Mouse (Mus musculus) CD4-positive, CD25-positive, alpha-beta regulatory T cell, adult 2 months (primary cell): ENCODE results near the gene Zbtb5.
"Not testable (repeated sequence)": the region's sequence is repeated elsewhere in the genome, so short reads cannot be mapped to it uniquely, and the experiment has no call there.

Experiments used
- DNase-seq: peaks from one replicate; pipeline ENCODE4 v3.0.0-alpha.2; 2012; ENCODE audit warnings: low read depth, low spot score

Gene Zbtb5

GRCm38 (mm10) chr4:45012105-45012975 lies at the start of gene Zbtb5:
Zbtb5 (minus strand) TSS chr4:45012412.
- peak; percentile 100 for DNase-seq

- no peak for DNase-seq
Observed at GRCm38 (mm10) chr4:45055451-45055850, 43.2 kb upstream of the Zbtb5 start.

GRCm38 (mm10) chr4:45054862-45055261 lies 42.6 kb upstream of the Zbtb5 start:
- DNase-seq, result peak; percentile 15

GRCm38 (mm10) chr4:45047956-45048355 lies 35.7 kb upstream of the Zbtb5 start:
- DNase-seq, result no peak

- DNase-seq, result no peak
Observed at GRCm38 (mm10) chr4:45047286-45047887, 35.2 kb upstream of the Zbtb5 start.

- no peak for DNase-seq
Observed at GRCm38 (mm10) chr4:45046679-45047078, 34.5 kb upstream of the Zbtb5 start.

GRCm38 (mm10) chr4:45040795-45041194 lies 28.6 kb upstream of the Zbtb5 start:
- DNase-seq, result no peak

GRCm38 (mm10) chr4:45039546-45039945 lies 27.3 kb upstream of the Zbtb5 start:
- DNase-seq, result not testable (repeated sequence)

- peak; percentile 53 for DNase-seq
Observed at GRCm38 (mm10) chr4:45038879-45039278, 26.7 kb upstream of the Zbtb5 start.

- no peak for DNase-seq
Observed at GRCm38 (mm10) chr4:45037455-45038410, 25.5 kb upstream of the Zbtb5 start.

GRCm38 (mm10) chr4:45036571-45036970 lies 24.4 kb upstream of the Zbtb5 start:
- no peak for DNase-seq

- no peak for DNase-seq
Observed at GRCm38 (mm10) chr4:45036048-45036447, 23.8 kb upstream of the Zbtb5 start.

GRCm38 (mm10) chr4:45034693-45035628 lies 22.7 kb upstream of the Zbtb5 start:
- no peak for DNase-seq

- no peak for DNase-seq
Observed at GRCm38 (mm10) chr4:45032586-45032985, 20.4 kb upstream of the Zbtb5 start.

- DNase-seq, result no peak
Observed at GRCm38 (mm10) chr4:45026459-45026858, 14.2 kb upstream of the Zbtb5 start.

- peak; percentile 30 for DNase-seq
Observed at GRCm38 (mm10) chr4:45019009-45019408, 6.8 kb upstream of the Zbtb5 start.

- peak; percentile 96 for DNase-seq
Observed at GRCm38 (mm10) chr4:45018452-45018980, 6.3 kb upstream of the Zbtb5 start, which contains the start of gene Polr1e. Polr1e (plus strand) TSS chr4:45018583.

GRCm38 (mm10) chr4:45015615-45016014 lies 3.4 kb upstream of the Zbtb5 start:
- DNase-seq, result peak; percentile 77

GRCm38 (mm10) chr4:45013537-45013936 lies 1.3 kb upstream of the Zbtb5 start:
- peak; percentile 7 for DNase-seq

- DNase-seq, result no peak
Observed at GRCm38 (mm10) chr4:45013031-45013431, 819 bp upstream of the Zbtb5 start.
